Mouse (Mus musculus): ENCODE measurements at regions not wholly inside any gene's neighbourhood (a gene's known extent, or its start where the extent isn't known, plus 50 kb on each side); places are given as distances from the start of the nearest gene placed in this dataset.

- DNase-seq (ENCODE audit: extremely low spot score) = no peak
Measured at GRCm38 (mm10) chr10:122515698-122516097, 67.4 kb downstream of the Avpr1a start.

- no peak for DNase-seq (ENCODE audit: extremely low spot score)
Measured at GRCm38 (mm10) chr10:122519274-122519790, 71.0 kb downstream of the Avpr1a start.

GRCm38 (mm10) chr10:122519981-122520380, 71.7 kb downstream of the Avpr1a start:
- no peak for DNase-seq (ENCODE audit: extremely low spot score)

- no peak for DNase-seq (ENCODE audit: extremely low spot score)
Measured at GRCm38 (mm10) chr10:122522631-122523030, 74.3 kb downstream of the Avpr1a start.

GRCm38 (mm10) chr10:122525360-122525759, 77.1 kb downstream of the Avpr1a start:
- no peak for DNase-seq (ENCODE audit: extremely low spot score)

- DNase-seq (ENCODE audit: extremely low spot score) = no peak
Measured at GRCm38 (mm10) chr10:122525807-122526206, 77.5 kb downstream of the Avpr1a start.

GRCm38 (mm10) chr10:122528222-122528621, 79.9 kb downstream of the Avpr1a start:
- DNase-seq (ENCODE audit: extremely low spot score) = no peak

GRCm38 (mm10) chr10:122528973-122529703, 80.8 kb downstream of the Avpr1a start:
- peak; percentile 49 for DNase-seq (ENCODE audit: extremely low spot score)

- no peak for DNase-seq (ENCODE audit: extremely low spot score)
Measured at GRCm38 (mm10) chr10:122534714-122535113, 86.4 kb downstream of the Avpr1a start.

- DNase-seq (ENCODE audit: extremely low spot score) = no peak
Measured at GRCm38 (mm10) chr10:122535137-122535536, 86.8 kb downstream of the Avpr1a start.

- DNase-seq (ENCODE audit: extremely low spot score) = no peak
Measured at GRCm38 (mm10) chr10:122539655-122540054, 91.4 kb downstream of the Avpr1a start.

GRCm38 (mm10) chr10:122542573-122542972, 94.3 kb downstream of the Avpr1a start:
- no peak for DNase-seq (ENCODE audit: extremely low spot score)

GRCm38 (mm10) chr10:122544096-122544720, 95.9 kb downstream of the Avpr1a start:
- DNase-seq (ENCODE audit: extremely low spot score) = peak; percentile 56

GRCm38 (mm10) chr10:122545029-122545428, 96.7 kb downstream of the Avpr1a start:
- DNase-seq (ENCODE audit: extremely low spot score) = no peak

GRCm38 (mm10) chr10:122551586-122551985, 103.3 kb downstream of the Avpr1a start:
- no peak for DNase-seq (ENCODE audit: extremely low spot score)

- peak; percentile 73 for DNase-seq (ENCODE audit: extremely low spot score)
Measured at GRCm38 (mm10) chr10:122553124-122553822, 105.0 kb downstream of the Avpr1a start.

GRCm38 (mm10) chr10:122553851-122554250, 105.6 kb downstream of the Avpr1a start:
- DNase-seq (ENCODE audit: extremely low spot score) = no peak

GRCm38 (mm10) chr10:122558660-122559059, 110.4 kb downstream of the Avpr1a start:
- DNase-seq (ENCODE audit: extremely low spot score) = no peak

- no peak for DNase-seq (ENCODE audit: extremely low spot score)
Measured at GRCm38 (mm10) chr10:122560001-122560695, 111.8 kb downstream of the Avpr1a start.

GRCm38 (mm10) chr10:122561924-122562323, 113.6 kb downstream of the Avpr1a start:
- no peak for DNase-seq (ENCODE audit: extremely low spot score)

GRCm38 (mm10) chr10:122562542-122562941, 114.2 kb downstream of the Avpr1a start:
- no peak for DNase-seq (ENCODE audit: extremely low spot score)

- no peak for DNase-seq (ENCODE audit: extremely low spot score)
Measured at GRCm38 (mm10) chr10:122563973-122564372, 114.6 kb upstream of the Ppm1h start.
